Mouse (Mus musculus) intestine, embryonic 14.5 days (tissue): Measurements from ENCODE around the gene Lhx5. TPM values are rescaled to one million over a fixed set of nuclear protein-coding genes. Genes with fewer than 3 reads are reported as not detected.

ENCODE experiments used
- ATAC-seq: fragments of 200-750 bp; cut with Nextera tagmentation; replicated peaks from 2 replicates; pipeline ENCODE4 v1.8.0; 2017; ENCODE audit warnings: low read depth, moderate number of reproducible peaks, moderate TSS enrichment, moderate library complexity; ENCODE audit not compliant: low FRiP score, low TSS enrichment
- DNase-seq: peaks from one replicate; pipeline ENCODE4 v3.0.0-alpha.2; 2018; ENCODE audit warnings: low spot score
- H3K27ac ChIP-seq: fragments of 300-500 bp; sonication (generic); 2 replicates; pipeline ENCODE4 v1.5.1; 2014; ENCODE audit warnings: low read depth, mild to moderate bottlenecking, control low read depth
- H3K27me3 ChIP-seq: fragments of 300-500 bp; sonication (generic); replicated peaks from 2 replicates; pipeline ENCODE4 v1.6.1; 2014; ENCODE audit warnings: low read length, control low read depth; ENCODE audit not compliant: control insufficient read depth, insufficient read depth
- H3K36me3 ChIP-seq: fragments of 300-500 bp; sonication (generic); 2 replicates; pipeline ENCODE4 v1.6.1; 2014; ENCODE audit warnings: low read length, control low read depth; ENCODE audit not compliant: control insufficient read depth, insufficient read depth
- H3K4me1 ChIP-seq: fragments of 300-500 bp; sonication (generic); replicated peaks from 2 replicates; pipeline ENCODE4 v1.6.1; 2014; ENCODE audit warnings: low read length, control low read depth, mixed read lengths; ENCODE audit not compliant: control insufficient read depth, insufficient read depth
- H3K4me2 ChIP-seq: fragments of 300-500 bp; sonication (generic); 2 replicates; pipeline ENCODE4 v1.6.1; 2014; ENCODE audit warnings: low read length
- H3K4me3 ChIP-seq: fragments of 300-500 bp; sonication (generic); 2 replicates; pipeline ENCODE4 v1.5.1; 2014; ENCODE audit warnings: low read depth, low read length, control low read depth, mixed read lengths
- H3K9ac ChIP-seq: fragments of 300-500 bp; sonication (generic); 2 replicates; pipeline ENCODE4 v1.6.1; 2014; ENCODE audit warnings: mild to moderate bottlenecking, low read length
- H3K9me3 ChIP-seq: fragments of 300-500 bp; sonication (generic); 2 replicates; pipeline ENCODE4 v1.6.1; 2016; ENCODE audit warnings: low read length, control low read depth; ENCODE audit not compliant: control insufficient read depth
- WGBS: fragments of 180-500 bp; shearing (Covaris S2); extraction: QIAGEN DNeasy Blood & Tissue Kit; methylation state at CpG from one replicate; pipeline ENCODE4 v1.1.7; 2014; 5-methylcytosine and 5-hydroxymethylcytosine counted together
- polyA plus RNA-seq: library from polyadenylated mRNA; unstranded; fragments of >200 nt; fragmentation: Nextera tagmentation; extraction: Ambion mirVana; gene quantifications from 2 replicates; pipeline ENCODE4 v1.2.1, GENCODE M21; 2014

The Lhx5 gene
- polyA plus RNA-seq, 1 experiment from 2014 or later, result not detected

GRCm38 (mm10) chr5:120477993-120478392 lies 46.5 kb downstream of the Lhx5 start:
- Histone ChIP-seq H3K4me2 (no peak overlapping the region), H3K4me3 (no peak overlapping the region), H3K9ac (no peak overlapping the region), H3K27ac (no peak overlapping the region), H3K9me3 (no peaks in the 10 kb centered on the region), H3K4me1 (no peaks in the 10 kb centered on the region), H3K27me3 (no peaks in the 10 kb centered on the region), H3K36me3 (no peaks in the 10 kb centered on the region)
- ATAC-seq (no peak), DNase-seq (no peak)
- 93% methylated on average over 5 of the region's 5 CpGs for WGBS

DNA sequence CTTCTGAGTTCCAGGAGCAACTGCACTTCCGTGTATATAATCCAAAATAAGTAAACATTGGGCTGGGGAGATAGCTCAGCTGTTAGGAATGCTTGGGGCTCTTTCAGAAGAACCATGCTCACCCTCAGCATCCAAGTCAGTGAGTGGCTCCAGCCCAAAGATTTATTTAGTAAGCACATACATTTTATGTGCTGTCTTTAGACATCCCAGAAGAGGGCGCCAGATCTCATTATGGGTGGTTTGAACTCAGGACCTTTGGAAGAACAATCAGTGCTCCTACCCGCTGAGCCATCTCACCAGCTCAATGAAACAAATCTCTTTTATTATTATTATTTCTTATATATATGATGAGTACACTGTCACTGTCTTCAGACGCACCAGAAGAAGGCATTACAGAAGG lies 48.0 kb downstream of the Lhx5 start:
- DNase-seq (no peak), ATAC-seq (no peak)
- Histone ChIP-seq H3K9me3 (no peaks in the 10 kb centered on the region), H3K36me3 (peaks cover 2% of the 10 kb centered on the region; the same call in 1 of the 2 replicates), H3K4me2 (no peak overlapping the region), H3K27ac (no peak overlapping the region), H3K27me3 (no peaks in the 10 kb centered on the region), H3K4me1 (no peaks in the 10 kb centered on the region), H3K4me3 (no peak overlapping the region), H3K9ac (no peak overlapping the region)
- 62% methylated on average over 4 of the region's 4 CpGs for WGBS

DNA sequence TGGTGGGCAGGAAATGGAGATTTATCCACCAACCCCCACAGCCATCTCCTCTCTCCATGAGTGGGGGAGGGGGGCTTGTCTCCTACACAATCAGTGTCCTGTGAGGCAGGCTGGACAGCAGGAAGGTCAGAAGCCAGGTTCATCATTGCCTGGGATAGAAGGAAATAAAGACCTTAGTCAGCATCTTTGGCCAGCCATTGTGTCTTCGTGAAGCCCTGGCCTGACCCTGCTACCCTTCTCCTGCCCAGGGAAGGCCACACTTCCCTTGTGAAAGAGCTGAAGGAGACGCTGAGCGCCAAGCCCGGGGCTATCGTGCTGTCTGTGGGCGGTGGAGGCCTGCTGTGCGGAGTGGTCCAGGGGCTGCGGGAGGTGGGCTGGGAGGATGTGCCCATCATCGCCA lies 49.7 kb downstream of the Lhx5 start:
- Histone ChIP-seq H3K36me3 (peaks cover 19% of the 10 kb centered on the region), H3K27ac (no peak overlapping the region), H3K4me1 (no peaks in the 10 kb centered on the region), H3K4me3 (no peak overlapping the region), H3K4me2 (no peak overlapping the region), H3K27me3 (no peaks in the 10 kb centered on the region), H3K9me3 (no peaks in the 10 kb centered on the region), H3K9ac (no peak overlapping the region)
- ATAC-seq (no peak), DNase-seq (no peak)
- 60% methylated on average over 9 of the region's 9 CpGs for WGBS

DNA sequence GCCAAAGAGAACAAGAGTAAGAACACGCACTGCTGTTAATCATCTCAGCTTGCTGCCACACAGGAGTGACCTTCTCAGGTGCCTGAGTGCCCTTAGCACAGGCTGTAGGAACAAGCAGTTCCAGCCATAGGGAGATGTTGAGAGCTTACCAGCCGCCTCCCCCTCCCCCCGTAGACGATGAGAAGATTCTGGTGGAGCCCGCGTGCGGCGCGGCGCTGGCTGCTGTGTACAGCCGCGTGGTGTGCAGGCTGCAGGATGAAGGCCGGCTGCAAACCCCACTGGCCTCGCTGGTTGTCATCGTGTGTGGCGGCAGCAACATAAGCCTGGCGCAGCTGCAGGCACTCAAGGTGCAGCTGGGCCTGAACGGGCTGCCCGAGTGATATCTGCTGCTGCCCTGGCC lies 51.9 kb downstream of the Lhx5 start:
- 80% methylated on average over 19 of the region's 19 CpGs for WGBS
- DNase-seq (no peak), ATAC-seq (no peak)
- Histone ChIP-seq H3K27me3 (no peaks in the 10 kb centered on the region), H3K4me2 (no peak overlapping the region), H3K4me3 (no peak overlapping the region), H3K4me1 (no peaks in the 10 kb centered on the region), H3K9ac (no peak overlapping the region), H3K36me3 (peaks cover 37% of the 10 kb centered on the region), H3K27ac (no peak overlapping the region), H3K9me3 (no peaks in the 10 kb centered on the region)

DNA sequence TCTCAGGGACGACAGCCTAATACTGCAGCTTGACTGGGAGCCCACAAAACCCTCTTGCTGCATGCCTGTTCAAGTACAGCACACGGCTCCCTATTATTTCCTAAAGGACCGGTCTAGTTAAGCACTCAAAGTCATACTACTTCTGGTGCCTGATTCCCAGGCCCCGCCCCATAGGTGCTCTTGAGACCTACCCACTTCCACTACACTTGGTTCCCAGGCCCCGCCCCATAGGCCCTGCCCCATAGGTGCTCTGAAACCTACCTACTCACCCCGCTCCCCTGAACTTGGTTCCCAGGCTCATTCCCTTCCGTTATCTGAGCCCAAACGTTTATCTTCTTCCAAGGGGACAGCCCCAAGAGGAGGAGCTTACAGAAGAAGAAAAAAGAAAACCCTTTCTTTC lies 56.3 kb downstream of the Lhx5 start:
- H3K27me3 ChIP-seq, result no peaks in the 10 kb centered on the region
- 79% methylated on average over 8 of the region's 8 CpGs for WGBS
- H3K4me1 ChIP-seq, result no peaks in the 10 kb centered on the region
- no peak overlapping the region for H3K4me3 ChIP-seq
- H3K36me3 ChIP-seq, result peaks cover 46% of the 10 kb centered on the region
- no peak for DNase-seq
- no peak overlapping the region for H3K27ac ChIP-seq
- no peak overlapping the region for H3K4me2 ChIP-seq
- no peak for ATAC-seq
- H3K9me3 ChIP-seq, result no peaks in the 10 kb centered on the region
- no peak overlapping the region for H3K9ac ChIP-seq

- Histone ChIP-seq H3K4me1 (no peaks in the 10 kb centered on the region), H3K27me3 (no peaks in the 10 kb centered on the region), H3K9me3 (no peaks in the 10 kb centered on the region), H3K4me2 (no peak overlapping the region), H3K4me3 (no peak overlapping the region), H3K9ac (no peak overlapping the region), H3K27ac (no peak overlapping the region), H3K36me3 (peaks cover 41% of the 10 kb centered on the region)
- no peak for DNase-seq
- WGBS, result 79% methylated on average over 8 of the region's 8 CpGs
- no peak for ATAC-seq
These were observed 59.2 kb downstream of the Lhx5 start for GRCm38 (mm10) chr5:120490679-120491192.

Other genes starting within 250 kb of the Lhx5 start
- gene Sdsl, start 41.1 kb downstream of the Lhx5 start, polyA plus RNA-seq, result 8.4 and 9.9 TPM in 2 replicates
- not detected in 2 replicates for gene Sds, start 44.8 kb downstream of the Lhx5 start, polyA plus RNA-seq
- gene Plbd2, start 71.9 kb downstream of the Lhx5 start, polyA plus RNA-seq, result 36.5 and 42.1 TPM in 2 replicates
- gene Slc8b1, start 79.5 kb downstream of the Lhx5 start, polyA plus RNA-seq, result 3.3 and 3.8 TPM in 2 replicates
- gene Tpcn1, start 157.0 kb downstream of the Lhx5 start, polyA plus RNA-seq, result 22.7 and 23.6 TPM in 2 replicates
- gene Iqcd, start 157.3 kb downstream of the Lhx5 start, polyA plus RNA-seq, result 0.24 and 0.48 TPM in 2 replicates
- 8.1 and 9.4 TPM in 2 replicates for gene Rita1, start 180.9 kb downstream of the Lhx5 start, polyA plus RNA-seq
- gene Ddx54, start 181.0 kb downstream of the Lhx5 start, polyA plus RNA-seq, result 39.3 and 41.0 TPM in 2 replicates
- gene Cfap73, start 202.5 kb downstream of the Lhx5 start, polyA plus RNA-seq, result not detected in 2 replicates
- 0.15 and 0.50 TPM in 2 replicates for gene Rasal1, start 217.1 kb downstream of the Lhx5 start, polyA plus RNA-seq